Mouse (Mus musculus) midbrain, embryonic 15.5 days (tissue): ENCODE measurements around the gene Npat. TPM values are rescaled to one million over a fixed set of nuclear protein-coding genes. Genes with fewer than 3 reads are reported as not detected.

ENCODE experiments used
- ATAC-seq: fragments of 200-750 bp; cut with Nextera tagmentation; replicated peaks from 2 replicates; pipeline ENCODE4 v1.8.0; 2017; ENCODE audit warnings: moderate TSS enrichment
- H3K27ac ChIP-seq: fragments of 300-500 bp; sonication (generic); 2 replicates; pipeline ENCODE4 v1.5.1; 2015; ENCODE audit warnings: mild to moderate bottlenecking, inconsistent platforms
- H3K27me3 ChIP-seq: fragments of 300-500 bp; sonication (generic); replicated peaks from 2 replicates; pipeline ENCODE4 v1.6.1; 2015; ENCODE audit warnings: inconsistent platforms
- H3K36me3 ChIP-seq: fragments of 300-500 bp; sonication (generic); replicated peaks from 2 replicates; pipeline ENCODE4 v1.6.1; 2015; ENCODE audit warnings: inconsistent platforms
- H3K4me1 ChIP-seq: fragments of 300-500 bp; sonication (generic); 2 replicates; pipeline ENCODE4 v1.6.1; 2015; ENCODE audit warnings: inconsistent platforms
- H3K4me2 ChIP-seq: fragments of 300-500 bp; sonication (generic); 2 replicates; pipeline ENCODE4 v1.6.1; 2015; ENCODE audit warnings: inconsistent platforms, mild to moderate bottlenecking, moderate library complexity
- H3K4me3 ChIP-seq: fragments of 300-500 bp; sonication (generic); 2 replicates; pipeline ENCODE4 v1.5.1; 2015; ENCODE audit warnings: mild to moderate bottlenecking, inconsistent platforms
- H3K9ac ChIP-seq: fragments of 300-500 bp; sonication (generic); 2 replicates; pipeline ENCODE4 v1.6.1; 2015; ENCODE audit warnings: mild to moderate bottlenecking, inconsistent platforms
- H3K9me3 ChIP-seq: fragments of 300-500 bp; sonication (generic); 2 replicates; pipeline ENCODE4 v1.6.1; 2016; ENCODE audit warnings: inconsistent platforms
- WGBS: fragments of 180-500 bp; shearing (Covaris S2); methylation state at CpG from one replicate; pipeline ENCODE4 v1.1.7; 2015; ENCODE audit warnings: mixed read lengths; 5-methylcytosine and 5-hydroxymethylcytosine counted together
- polyA plus RNA-seq: library from polyadenylated mRNA; unstranded; fragments of >200 nt; fragmentation: Nextera tagmentation; extraction: Ambion mirVana; gene quantifications from 2 replicates; pipeline ENCODE4 v1.2.1, GENCODE M21; 2015

Npat gene
- polyA plus RNA-seq, 1 experiment from 2014 or later, result 11.0 TPM

- WGBS, result 92% methylated on average over 4 of the region's 4 CpGs
- Histone ChIP-seq H3K4me3 (no peak overlapping the region), H3K4me2 (no peak overlapping the region), H3K9me3 (no peaks in the 10 kb centered on the region), H3K27me3 (no peaks in the 10 kb centered on the region), H3K4me1 (no peaks in the 10 kb centered on the region), H3K36me3 (peaks cover 10% of the 10 kb centered on the region), H3K27ac (no peak overlapping the region), H3K9ac (no peak overlapping the region)
- ATAC-seq, result no peak
Observed at GRCm38 (mm10) chr9:53596971-53597600, 60.2 kb downstream of the Npat start.

- Histone ChIP-seq H3K27me3 (no peaks in the 10 kb centered on the region), H3K9me3 (no peaks in the 10 kb centered on the region), H3K4me1 (no peaks in the 10 kb centered on the region), H3K9ac (no peak overlapping the region), H3K4me2 (no peak overlapping the region), H3K36me3 (peaks cover 8% of the 10 kb centered on the region; the same call in 1 of the 2 replicates), H3K4me3 (no peak overlapping the region), H3K27ac (no peak overlapping the region)
- no peak for ATAC-seq
- 76% methylated on average over 6 of the region's 6 CpGs for WGBS
Observed at GRCm38 (mm10) chr9:53598631-53599030, 61.8 kb downstream of the Npat start.

GRCm38 (mm10) chr9:53601541-53601940 is 64.7 kb downstream of the Npat start:
- ATAC-seq, result no peak
- no peaks in the 10 kb centered on the region for H3K4me1 ChIP-seq
- H3K27ac ChIP-seq, result no peak overlapping the region
- H3K36me3 ChIP-seq, result no peaks in the 10 kb centered on the region
- H3K4me3 ChIP-seq, result no peak overlapping the region
- H3K27me3 ChIP-seq, result no peaks in the 10 kb centered on the region
- no peak overlapping the region for H3K9ac ChIP-seq
- no peak overlapping the region for H3K4me2 ChIP-seq
- no peaks in the 10 kb centered on the region for H3K9me3 ChIP-seq
- WGBS, result 96% methylated on average over 2 of the region's 2 CpGs

GRCm38 (mm10) chr9:53603384-53603783 is 66.5 kb downstream of the Npat start:
- no peak overlapping the region for H3K27ac ChIP-seq
- H3K27me3 ChIP-seq, result no peaks in the 10 kb centered on the region
- H3K4me3 ChIP-seq, result no peak overlapping the region
- ATAC-seq, result no peak
- no peak overlapping the region for H3K4me2 ChIP-seq
- H3K36me3 ChIP-seq, result no peaks in the 10 kb centered on the region
- WGBS, result 80% methylated on average over 1 of the region's 1 CpGs
- H3K4me1 ChIP-seq, result peaks cover 3% of the 10 kb centered on the region; the same call in 1 of the 2 replicates
- no peak overlapping the region for H3K9ac ChIP-seq
- H3K9me3 ChIP-seq, result no peaks in the 10 kb centered on the region

- no peak overlapping the region for H3K27ac ChIP-seq
- H3K9ac ChIP-seq, result no peak overlapping the region
- H3K4me3 ChIP-seq, result no peak overlapping the region
- ATAC-seq, result no peak
- H3K4me1 ChIP-seq, result peaks cover 7% of the 10 kb centered on the region
- no peaks in the 10 kb centered on the region for H3K27me3 ChIP-seq
- H3K36me3 ChIP-seq, result no peaks in the 10 kb centered on the region
- no peaks in the 10 kb centered on the region for H3K9me3 ChIP-seq
- no peak overlapping the region for H3K4me2 ChIP-seq
- WGBS, result 85% methylated on average over 3 of the region's 3 CpGs
Observed at GRCm38 (mm10) chr9:53603849-53604248, 67.0 kb downstream of the Npat start.

- 95% methylated on average over 5 of the region's 5 CpGs for WGBS
- Histone ChIP-seq H3K4me3 (no peak overlapping the region), H3K27ac (no peak overlapping the region), H3K27me3 (no peaks in the 10 kb centered on the region), H3K4me2 (no peak overlapping the region), H3K9me3 (no peaks in the 10 kb centered on the region), H3K36me3 (no peaks in the 10 kb centered on the region), H3K9ac (no peak overlapping the region), H3K4me1 (peaks cover 18% of the 10 kb centered on the region)
- no peak for ATAC-seq
Observed at GRCm38 (mm10) chr9:53604954-53605353, 68.1 kb downstream of the Npat start.

- no peak for ATAC-seq
- no peaks in the 10 kb centered on the region for H3K9me3 ChIP-seq
- H3K36me3 ChIP-seq, result no peaks in the 10 kb centered on the region
- no peak overlapping the region for H3K4me3 ChIP-seq
- H3K9ac ChIP-seq, result no peak overlapping the region
- H3K4me1 ChIP-seq, result peaks cover 18% of the 10 kb centered on the region
- WGBS, result 92% methylated on average over 3 of the region's 3 CpGs
- no peak overlapping the region for H3K27ac ChIP-seq
- H3K4me2 ChIP-seq, result no peak overlapping the region
- H3K27me3 ChIP-seq, result no peaks in the 10 kb centered on the region
Observed at GRCm38 (mm10) chr9:53607192-53607591, 70.3 kb downstream of the Npat start.

GRCm38 (mm10) chr9:53607816-53608215 is 71.0 kb downstream of the Npat start:
- H3K9ac ChIP-seq, result no peak overlapping the region
- ATAC-seq, result no peak
- H3K4me2 ChIP-seq, result no peak overlapping the region
- H3K27me3 ChIP-seq, result no peaks in the 10 kb centered on the region
- WGBS, result 92% methylated on average over 4 of the region's 4 CpGs
- no peaks in the 10 kb centered on the region for H3K9me3 ChIP-seq
- H3K27ac ChIP-seq, result no peak overlapping the region
- H3K4me1 ChIP-seq, result peaks cover 18% of the 10 kb centered on the region
- H3K36me3 ChIP-seq, result no peaks in the 10 kb centered on the region
- H3K4me3 ChIP-seq, result no peak overlapping the region

- H3K4me1 ChIP-seq, result peaks cover 18% of the 10 kb centered on the region
- WGBS, result 75% methylated on average over 12 of the region's 12 CpGs
- peak overlapping the region; percentile 92 for H3K9ac ChIP-seq
- peak overlapping the region; percentile 95 for H3K4me3 ChIP-seq
- no peaks in the 10 kb centered on the region for H3K9me3 ChIP-seq
- peak overlapping the region; percentile 90 for H3K4me2 ChIP-seq
- peak; percentile 51 for ATAC-seq
- no peaks in the 10 kb centered on the region for H3K27me3 ChIP-seq
- no peaks in the 10 kb centered on the region for H3K36me3 ChIP-seq
- peak overlapping the region; percentile 84 for H3K27ac ChIP-seq
Observed at GRCm38 (mm10) chr9:53609306-53609967, 72.6 kb downstream of the Npat start.

GRCm38 (mm10) chr9:53609968-53610781 is 73.3 kb downstream of the Npat start, which contains the start of gene Acat1:
TSS of gene Acat1 (minus strand) at chr9:53610382.
- Histone ChIP-seq H3K4me2 (peak within 1 kb of the TSS; percentile 90), H3K9me3 (no peaks in the 10 kb centered on the region), H3K36me3 (no peaks in the 10 kb centered on the region), H3K27ac (peak within 1 kb of the TSS; percentile 84), H3K27me3 (no peaks in the 10 kb centered on the region), H3K4me1 (peaks cover 18% of the 10 kb centered on the region), H3K4me3 (peak within 1 kb of the TSS; percentile 95), H3K9ac (peak within 1 kb of the TSS; percentile 92)
- ATAC-seq, result peak; percentile 99
- 3% methylated on average over 52 of the region's 52 CpGs for WGBS

GRCm38 (mm10) chr9:53614286-53614685 is 77.4 kb downstream of the Npat start:
- H3K9ac ChIP-seq, result no peak overlapping the region
- no peaks in the 10 kb centered on the region for H3K9me3 ChIP-seq
- ATAC-seq, result no peak
- no peak overlapping the region for H3K27ac ChIP-seq
- no peak overlapping the region for H3K4me2 ChIP-seq
- H3K4me3 ChIP-seq, result no peak overlapping the region
- 85% methylated on average over 4 of the region's 4 CpGs for WGBS
- peaks cover 7% of the 10 kb centered on the region for H3K4me1 ChIP-seq
- H3K36me3 ChIP-seq, result peaks cover 10% of the 10 kb centered on the region; the same call in 1 of the 2 replicates
- no peaks in the 10 kb centered on the region for H3K27me3 ChIP-seq

- ATAC-seq, result no peak
- no peaks in the 10 kb centered on the region for H3K9me3 ChIP-seq
- no peaks in the 10 kb centered on the region for H3K27me3 ChIP-seq
- 92% methylated on average over 8 of the region's 8 CpGs for WGBS
- no peak overlapping the region for H3K4me3 ChIP-seq
- H3K9ac ChIP-seq, result no peak overlapping the region
- H3K27ac ChIP-seq, result no peak overlapping the region
- no peaks in the 10 kb centered on the region for H3K4me1 ChIP-seq
- H3K36me3 ChIP-seq, result peaks cover 13% of the 10 kb centered on the region; the same call in 1 of the 2 replicates
- no peak overlapping the region for H3K4me2 ChIP-seq
Observed at GRCm38 (mm10) chr9:53615246-53615645, 78.4 kb downstream of the Npat start.
